Mouse (Mus musculus) ovary, adult 10 weeks (tissue): ENCODE results near the gene Smarca1. TPM values are rescaled to one million over a fixed set of nuclear protein-coding genes. Genes with fewer than 3 reads are reported as not detected.

Experiments
- polyA plus RNA-seq: library from polyadenylated mRNA; stranded (reverse); fragments of 350-450 nt; fragmentation: Illumina TruSeq; extraction: RNeasy Lipid Tissue Mini Kit (QIAGEN cat#74804); gene quantifications from one replicate; pipeline ENCODE4 v1.2.3, GENCODE M21; 2014

Smarca1 gene
- polyA plus RNA-seq, result 331 TPM

DNA sequence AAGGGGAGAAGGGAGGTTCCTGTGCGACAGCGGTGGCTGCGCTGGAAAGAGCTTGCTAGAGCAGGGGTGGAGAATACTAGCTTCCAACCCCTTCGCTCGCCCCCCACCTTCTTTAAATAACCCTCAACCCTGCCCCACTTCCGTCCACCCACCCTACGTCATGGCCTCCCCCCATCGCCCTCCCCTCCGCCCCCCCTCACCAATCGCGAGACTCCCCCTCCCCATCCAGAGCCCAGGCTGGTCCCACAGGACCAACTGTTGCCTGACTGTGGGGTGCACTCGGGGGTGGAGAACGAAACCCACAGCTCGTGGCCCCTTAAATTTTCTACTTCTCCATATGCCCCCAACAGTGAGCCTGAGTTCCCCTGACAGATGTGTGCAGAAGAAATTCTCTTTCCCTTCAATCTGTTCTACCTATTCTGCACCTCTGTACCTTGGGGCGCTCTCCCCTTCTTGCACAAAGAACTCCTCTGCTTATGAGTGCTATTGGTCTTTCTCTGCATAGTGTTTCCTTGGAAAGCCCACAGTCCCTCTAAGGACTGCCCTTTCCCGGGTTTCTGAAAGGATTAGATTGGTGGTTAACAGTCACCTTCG lies at the start of gene Smarca1:
Gene Smarca1 (minus strand): TSS at position 544 of the 594 bp plus-strand sequence.

DNA sequence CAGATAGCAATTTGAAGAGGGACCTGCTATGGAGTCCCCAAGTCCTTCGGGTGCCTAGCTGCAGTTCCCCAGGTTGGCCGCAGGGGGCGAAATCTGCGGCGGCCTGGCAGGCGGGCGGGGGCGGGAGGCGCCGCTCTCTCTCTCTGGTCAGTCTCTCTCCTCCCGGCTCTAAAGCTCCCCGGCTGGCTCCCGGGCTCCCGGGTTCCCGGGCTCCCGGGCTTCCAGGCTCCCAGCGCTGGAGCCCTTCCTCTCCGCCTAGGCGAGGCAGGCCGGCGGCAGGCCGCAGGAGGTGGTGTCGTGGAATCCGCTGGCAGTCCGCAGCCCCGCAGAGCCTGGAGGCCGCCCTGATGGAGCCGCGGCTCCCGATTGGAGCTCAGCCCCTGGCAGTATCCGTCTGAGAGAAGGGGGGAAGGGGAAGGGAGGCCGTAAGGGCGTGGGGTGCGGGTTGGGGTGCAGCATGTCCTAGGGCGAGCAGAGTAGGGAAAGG lies 19.6 kb upstream of the Smarca1 start, which contains the start of gene Ocrl:
Gene Ocrl (plus strand): TSS at position 82 of the 487 bp plus-strand sequence.

Other genes with a start within 250 kb of the Smarca1 start
- 43.6 TPM for gene Ocrl, start 19.4 kb upstream of the Smarca1 start, polyA plus RNA-seq
- gene Apln, start 141.9 kb upstream of the Smarca1 start, polyA plus RNA-seq, result 3.7 TPM
- gene Xpnpep2, start 215.8 kb upstream of the Smarca1 start, polyA plus RNA-seq, result 0.71 TPM